Mouse (Mus musculus) MEL (cell line): ENCODE data around the gene Ccdc126.

Experiments
- CTCF ChIP-seq, 3 experiments: IDR thresholded peaks in 2 of 3; conservative IDR thresholded peaks in 1 of 3; 2 replicates each; pipeline ENCODE4 v1.5.1; 2011 to 2012; ENCODE audit warnings: low read length in 3 of 3, low read depth in 2 of 3, mild to moderate bottlenecking in 2 of 3, improper control_type of control experiment in 1 of 3, inconsistent platforms in 1 of 3, mixed read lengths in 1 of 3, moderate library complexity in 1 of 3; ENCODE audit not compliant: control insufficient read depth in 1 of 3, insufficient read depth in 1 of 3, poor library complexity in 1 of 3, severe bottlenecking in 1 of 3
- GABPA ChIP-seq: IDR thresholded peaks from 2 replicates; pipeline ENCODE4 v1.6.1; 2012; ENCODE audit warnings: low read depth, mild to moderate bottlenecking, inconsistent platforms, low read length, improper control_type of control experiment, moderate library complexity
- GATA1 ChIP-seq: IDR thresholded peaks from 2 replicates; pipeline ENCODE4 v1.6.1; 2011; ENCODE audit warnings: low read depth, low read length, improper control_type of control experiment
- MAX ChIP-seq: IDR thresholded peaks from 2 replicates; pipeline ENCODE4 v1.6.1; 2011; ENCODE audit warnings: low read length, improper control_type of control experiment
- POLR2A ChIP-seq, 2 experiments: IDR thresholded peaks; 2 replicates each; pipeline ENCODE4 v1.6.1; 2011 to 2012; ENCODE audit warnings: low read length in 2 of 2, mild to moderate bottlenecking in 2 of 2, control low read depth in 1 of 2, improper control_type of control experiment in 1 of 2, low read depth in 1 of 2, moderate library complexity in 1 of 2; ENCODE audit not compliant: control insufficient read depth in 1 of 2, insufficient read depth in 1 of 2, poor library complexity in 1 of 2
- POLR2AphosphoS2 ChIP-seq: IDR thresholded peaks from 2 replicates; pipeline ENCODE4 v1.6.1; 2011; ENCODE audit warnings: low read length, improper control_type of control experiment
- POLR2AphosphoS5 ChIP-seq: IDR thresholded peaks from 2 replicates; pipeline ENCODE4 v1.6.1; 2012; ENCODE audit warnings: low read depth, borderline replicate concordance, mild to moderate bottlenecking, inconsistent platforms, low read length, moderate library complexity, mixed read lengths
- UBTF ChIP-seq: IDR thresholded peaks from 2 replicates; pipeline ENCODE4 v1.6.1; 2012; ENCODE audit warnings: low read depth, mild to moderate bottlenecking, inconsistent platforms, low read length, improper control_type of control experiment, moderate library complexity, borderline replicate concordance; ENCODE audit not compliant: insufficient read depth
- USF1 ChIP-seq: IDR thresholded peaks from 2 replicates; pipeline ENCODE4 v1.6.1; 2014; ENCODE audit warnings: low read depth, mild to moderate bottlenecking, inconsistent platforms, low read length, improper control_type of control experiment, moderate library complexity
- ZKSCAN1 ChIP-seq: IDR thresholded peaks from 2 replicates; pipeline ENCODE4 v1.6.1; 2012; ENCODE audit warnings: low read depth, mild to moderate bottlenecking, inconsistent platforms, low read length, improper control_type of control experiment, moderate library complexity

DNA sequence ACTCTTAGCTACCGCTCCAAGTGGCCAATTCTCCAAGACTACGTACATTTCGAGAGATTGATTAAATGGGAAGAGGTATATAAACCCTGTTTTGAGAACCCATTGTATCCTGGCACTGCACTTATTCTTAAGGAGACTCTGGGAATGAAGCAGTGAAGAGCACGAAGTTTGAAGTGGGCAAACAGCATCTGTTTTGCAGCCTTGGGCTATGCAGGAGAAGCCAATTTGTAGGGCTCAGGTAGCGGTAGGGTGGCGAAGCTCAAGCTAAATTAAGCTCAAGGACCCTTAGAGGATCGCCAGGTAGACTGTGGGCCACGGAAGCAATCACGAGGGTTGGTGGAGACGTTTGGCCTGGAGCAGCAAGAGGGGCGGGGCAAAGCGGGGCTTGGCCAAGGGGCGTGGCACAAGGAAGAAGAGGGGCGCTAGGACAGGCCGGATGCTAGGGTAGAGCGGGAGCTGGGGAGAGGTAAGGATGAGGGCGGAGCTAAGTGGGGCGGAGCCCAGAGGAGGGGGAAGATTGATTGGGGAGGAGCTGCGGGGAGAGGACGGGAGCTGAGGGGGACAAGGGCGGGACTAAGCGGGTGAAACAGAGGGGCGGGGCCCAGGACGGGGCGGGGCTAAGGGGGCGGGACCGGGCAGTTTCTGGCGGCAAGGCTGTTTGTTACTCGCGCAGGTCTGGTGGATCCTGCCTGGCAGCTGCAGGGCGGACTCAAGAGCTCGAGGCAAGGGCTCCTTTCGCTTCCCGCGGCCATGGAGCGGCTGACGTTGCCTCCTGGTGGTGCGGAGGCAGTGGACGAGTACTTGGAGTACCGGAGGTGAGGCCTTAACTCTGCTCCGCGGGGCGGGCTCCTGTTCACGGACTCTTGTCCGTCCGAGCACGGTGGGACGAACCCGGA lies 48.3 kb downstream of the Ccdc126 start, which contains the start of gene Fam221a:
- TF ChIP-seq GATA1 (no peak), POLR2A (IDR thresholded peaks at IDR 0.05; ENCODE audit: control insufficient read depth in 1 of 2, insufficient read depth in 1 of 2, low read depth in 1 of 2, low read length in 2 of 2, poor library complexity in 1 of 2) (no peak), USF1 (no peak), CTCF (IDR thresholded peaks at IDR 0.05 in 2 of 3, conservative IDR thresholded peaks at IDR 0.05 in 1 of 3; ENCODE audit: control insufficient read depth in 1 of 3, insufficient read depth in 1 of 3, low read depth in 2 of 3, low read length in 3 of 3, poor library complexity in 1 of 3, severe bottlenecking in 1 of 3) (no peak), GABPA (no peak), POLR2AphosphoS2 (no peak), ZKSCAN1 (no peak), POLR2AphosphoS5 (no peak), UBTF (no peak), MAX (no peak)
